Mouse (Mus musculus): ENCODE data around the gene Khdc3. TPM values are rescaled to one million over a fixed set of nuclear protein-coding genes. Genes with fewer than 3 reads are reported as not detected.
"Not testable (repeated sequence)": the region's sequence is repeated elsewhere in the genome, so short reads cannot be mapped to it uniquely, and the experiment has no call there.

Gene Khdc3
- polyA plus RNA-seq, 1 experiment from 2014 or later, result not detected

GRCm38 (mm10) chr9:73102181-73102580, 545 bp downstream of the Khdc3 start, which contains the start of gene Gm20509:
Gene Gm20509, plus strand, starts transcription at chr9:73102470.
- no peaks in the 10 kb centered on the region for H3K9me3 ChIP-seq (replicated peaks)
- 89% methylated on average over 4 of the region's 4 CpGs for WGBS
- H3K36me3 ChIP-seq, result no peaks in the 10 kb centered on the region

GRCm38 (mm10) chr9:73103159-73103879, 1.7 kb downstream of the Khdc3 start:
- Histone ChIP-seq H3K36me3 (no peaks in the 10 kb centered on the region), H3K9ac (peak overlapping the region; percentile 29; the same call in 1 of the 2 replicates), H3K27ac (replicated peaks) (no peak overlapping the region), H3K9me3 (replicated peaks) (no peaks in the 10 kb centered on the region), H3K27me3 (peaks cover 31% of the 10 kb centered on the region), H3K4me2 (replicated peaks) (peak overlapping the region; percentile 87), H3K4me1 (peaks cover 7% of the 10 kb centered on the region; the same call in 1 of the 2 replicates), H3K4me3 (replicated peaks) (peak overlapping the region; percentile 45)
- 8% methylated on average over 60 of the region's 60 CpGs for WGBS
- no peak for ATAC-seq (ENCODE audit: insufficient number of reproducible peaks, low FRiP score, low TSS enrichment, low read depth)

More at GRCm38 (mm10) chr9:73102181-73102580, 545 bp downstream of the Khdc3 start, which contains the start of gene Gm20509:
- peak within 1 kb of the TSS; percentile 87 for H3K4me2 ChIP-seq (replicated peaks)
- no peak for ATAC-seq (ENCODE audit: insufficient number of reproducible peaks, low FRiP score, low TSS enrichment, low read depth)
- no peak within 1 kb of the TSS for H3K27ac ChIP-seq (replicated peaks)
- H3K4me3 ChIP-seq (replicated peaks), result peak within 1 kb of the TSS; percentile 45
- H3K27me3 ChIP-seq, result peaks cover 31% of the 10 kb centered on the region
- H3K4me1 ChIP-seq, result peaks cover 7% of the 10 kb centered on the region; the same call in 1 of the 2 replicates
- peak within 1 kb of the TSS; percentile 29; the same call in 1 of the 2 replicates for H3K9ac ChIP-seq

GRCm38 (mm10) chr9:73103880-73104198, 2.2 kb downstream of the Khdc3 start:
- 43% methylated on average over 5 of the region's 5 CpGs for whole genome bisulfite sequencing

GRCm38 (mm10) chr9:73105141-73105540, 3.5 kb downstream of the Khdc3 start:
- WGBS, result 39% methylated on average over 1 of the region's 1 CpGs
- Histone ChIP-seq H3K27ac (replicated peaks) (no peak overlapping the region), H3K9ac (no peak overlapping the region), H3K9me3 (replicated peaks) (no peaks in the 10 kb centered on the region), H3K4me3 (replicated peaks) (no peak overlapping the region), H3K4me1 (peaks cover 7% of the 10 kb centered on the region; the same call in 1 of the 2 replicates), H3K4me2 (replicated peaks) (no peak overlapping the region), H3K27me3 (peaks cover 31% of the 10 kb centered on the region), H3K36me3 (no peaks in the 10 kb centered on the region)
- no peak for ATAC-seq (ENCODE audit: insufficient number of reproducible peaks, low FRiP score, low TSS enrichment, low read depth)

More at GRCm38 (mm10) chr9:73103880-73104198, 2.2 kb downstream of the Khdc3 start:
- H3K9ac ChIP-seq, result peak overlapping the region; percentile 29; the same call in 1 of the 2 replicates
- no peaks in the 10 kb centered on the region for H3K36me3 ChIP-seq
- peak overlapping the region; percentile 87 for H3K4me2 ChIP-seq (replicated peaks)
- H3K27me3 ChIP-seq, result peaks cover 31% of the 10 kb centered on the region
- ATAC-seq (ENCODE audit: insufficient number of reproducible peaks, low FRiP score, low TSS enrichment, low read depth), result no peak
- no peak overlapping the region for H3K27ac ChIP-seq (replicated peaks)
- peak overlapping the region; percentile 45 for H3K4me3 ChIP-seq (replicated peaks)
- H3K4me1 ChIP-seq, result peaks cover 7% of the 10 kb centered on the region; the same call in 1 of the 2 replicates
- H3K9me3 ChIP-seq (replicated peaks), result no peaks in the 10 kb centered on the region

- no peak for ATAC-seq (ENCODE audit: insufficient number of reproducible peaks, low FRiP score, low TSS enrichment, low read depth)
- Histone ChIP-seq H3K4me1 (peaks cover 7% of the 10 kb centered on the region; the same call in 1 of the 2 replicates), H3K27me3 (peaks cover 31% of the 10 kb centered on the region)
Measured at GRCm38 (mm10) chr9:73105771-73106170, 4.1 kb downstream of the Khdc3 start.

GRCm38 (mm10) chr9:73112919-73113906, 11.6 kb downstream of the Khdc3 start, which contains the start of gene Rsl24d1:
Gene Rsl24d1, plus strand, starts transcription at chr9:73113426.
- WGBS, result under 1% methylated on average over 64 of the region's 64 CpGs
- no peaks in the 10 kb centered on the region for H3K27me3 ChIP-seq
- peaks cover 8% of the 10 kb centered on the region for H3K4me1 ChIP-seq
- no peaks in the 10 kb centered on the region for H3K9me3 ChIP-seq (replicated peaks)
- H3K9ac ChIP-seq, result peak within 1 kb of the TSS; percentile 85
- peak within 1 kb of the TSS; percentile 97 for H3K4me3 ChIP-seq (replicated peaks)
- peaks cover 26% of the 10 kb centered on the region for H3K36me3 ChIP-seq
- H3K4me2 ChIP-seq (replicated peaks), result peak within 1 kb of the TSS; percentile 58
- ATAC-seq (ENCODE audit: insufficient number of reproducible peaks, low FRiP score, low TSS enrichment, low read depth), result peak; percentile 95
- H3K27ac ChIP-seq (replicated peaks), result peak within 1 kb of the TSS; percentile 80

More at GRCm38 (mm10) chr9:73105771-73106170, 4.1 kb downstream of the Khdc3 start:
- Histone ChIP-seq H3K4me2 (replicated peaks) (no peak overlapping the region), H3K9me3 (replicated peaks) (no peaks in the 10 kb centered on the region), H3K36me3 (no peaks in the 10 kb centered on the region), H3K9ac (no peak overlapping the region), H3K4me3 (replicated peaks) (no peak overlapping the region), H3K27ac (replicated peaks) (no peak overlapping the region)

GRCm38 (mm10) chr9:73116704-73117103, 15.1 kb downstream of the Khdc3 start:
- WGBS, result 83% methylated on average over 6 of the region's 6 CpGs
- ATAC-seq (ENCODE audit: insufficient number of reproducible peaks, low FRiP score, low TSS enrichment, low read depth); H3K4me2 ChIP-seq (replicated peaks); H3K4me1 ChIP-seq; H3K9ac ChIP-seq; H3K27me3 ChIP-seq; H3K9me3 ChIP-seq (replicated peaks); H3K27ac ChIP-seq (replicated peaks); H3K4me3 ChIP-seq (replicated peaks): not testable (repeated sequence)
- H3K36me3 ChIP-seq, result peaks cover 51% of the 10 kb centered on the region

GRCm38 (mm10) chr9:73118012-73118411, 16.4 kb downstream of the Khdc3 start:
- 78% methylated on average over 4 of the region's 4 CpGs for WGBS
- Histone ChIP-seq H3K4me3 (replicated peaks) (no peak overlapping the region), H3K4me2 (replicated peaks) (no peak overlapping the region), H3K4me1 (peaks cover 8% of the 10 kb centered on the region), H3K36me3 (peaks cover 56% of the 10 kb centered on the region), H3K27ac (replicated peaks) (no peak overlapping the region), H3K27me3 (no peaks in the 10 kb centered on the region), H3K9ac (no peak overlapping the region), H3K9me3 (replicated peaks) (no peaks in the 10 kb centered on the region)
- no peak for ATAC-seq (ENCODE audit: insufficient number of reproducible peaks, low FRiP score, low TSS enrichment, low read depth)

- H3K27ac ChIP-seq (replicated peaks), result no peak overlapping the region
- H3K36me3 ChIP-seq, result peaks cover 75% of the 10 kb centered on the region
- no peak overlapping the region for H3K4me2 ChIP-seq (replicated peaks)
- H3K4me3 ChIP-seq (replicated peaks), result no peak overlapping the region
- H3K4me1 ChIP-seq, result no peaks in the 10 kb centered on the region
- WGBS, result 71% methylated on average over 8 of the region's 8 CpGs
- no peaks in the 10 kb centered on the region for H3K9me3 ChIP-seq (replicated peaks)
- no peak overlapping the region for H3K9ac ChIP-seq
- H3K27me3 ChIP-seq, result no peaks in the 10 kb centered on the region
- ATAC-seq (ENCODE audit: insufficient number of reproducible peaks, low FRiP score, low TSS enrichment, low read depth), result no peak
Measured at GRCm38 (mm10) chr9:73121735-73122134, 20.1 kb downstream of the Khdc3 start.

GRCm38 (mm10) chr9:73125043-73125570, 23.5 kb downstream of the Khdc3 start:
- Histone ChIP-seq H3K36me3 (peaks cover 87% of the 10 kb centered on the region), H3K9me3 (replicated peaks) (no peaks in the 10 kb centered on the region), H3K27ac (replicated peaks) (no peak overlapping the region), H3K9ac (no peak overlapping the region), H3K4me3 (replicated peaks) (no peak overlapping the region), H3K27me3 (no peaks in the 10 kb centered on the region), H3K4me1 (no peaks in the 10 kb centered on the region), H3K4me2 (replicated peaks) (no peak overlapping the region)
- 87% methylated on average over 8 of the region's 8 CpGs for WGBS
- no peak for ATAC-seq (ENCODE audit: insufficient number of reproducible peaks, low FRiP score, low TSS enrichment, low read depth)

GRCm38 (mm10) chr9:73127457-73127856, 25.8 kb downstream of the Khdc3 start:
- peaks cover 67% of the 10 kb centered on the region for H3K36me3 ChIP-seq
- no peak overlapping the region for H3K27ac ChIP-seq (replicated peaks)

More at GRCm38 (mm10) chr9:73127457-73127856, 25.8 kb downstream of the Khdc3 start:
- H3K9ac ChIP-seq, result no peak overlapping the region
- H3K4me3 ChIP-seq (replicated peaks), result no peak overlapping the region
- no peaks in the 10 kb centered on the region for H3K9me3 ChIP-seq (replicated peaks)
- H3K27me3 ChIP-seq, result no peaks in the 10 kb centered on the region
- H3K4me1 ChIP-seq, result no peaks in the 10 kb centered on the region
- WGBS, result 42% methylated on average over 2 of the region's 2 CpGs
- no peak overlapping the region for H3K4me2 ChIP-seq (replicated peaks)
- ATAC-seq (ENCODE audit: insufficient number of reproducible peaks, low FRiP score, low TSS enrichment, low read depth), result no peak

All from embryonic facial prominence, embryonic 15.5 days (tissue).